Mouse (Mus musculus) c-Kit-positive CD71-positive TER-119-negative erythroid progenitor cells, embryonic 14.5 days (primary cell): ENCODE data around the gene 1700056E22Rik.

Experiments
- DNase-seq: peaks from one replicate; pipeline ENCODE4 v3.0.0-alpha.2; 2013; ENCODE audit warnings: low read depth

The 1700056E22Rik gene

DNA sequence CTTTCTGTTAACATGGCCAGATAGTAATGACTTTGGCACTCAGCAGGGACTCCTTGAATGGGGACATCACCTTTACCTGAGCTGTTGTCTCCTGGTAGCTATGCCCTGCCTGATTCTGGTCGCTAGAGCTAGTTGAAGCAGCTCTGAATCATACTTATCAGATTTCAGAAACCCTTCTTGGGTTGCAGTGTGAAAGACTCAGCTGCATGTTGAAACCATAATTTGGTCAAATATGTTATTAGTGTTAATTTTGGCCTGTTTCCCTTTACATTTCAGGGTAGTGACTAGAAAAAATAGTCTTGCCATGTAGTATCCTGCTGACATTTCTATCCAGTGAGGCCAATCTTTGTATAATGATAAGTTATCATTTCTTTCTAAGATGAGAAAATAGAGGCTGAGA lies 17.2 kb upstream of the 1700056E22Rik start:
- no peak for DNase-seq

DNA sequence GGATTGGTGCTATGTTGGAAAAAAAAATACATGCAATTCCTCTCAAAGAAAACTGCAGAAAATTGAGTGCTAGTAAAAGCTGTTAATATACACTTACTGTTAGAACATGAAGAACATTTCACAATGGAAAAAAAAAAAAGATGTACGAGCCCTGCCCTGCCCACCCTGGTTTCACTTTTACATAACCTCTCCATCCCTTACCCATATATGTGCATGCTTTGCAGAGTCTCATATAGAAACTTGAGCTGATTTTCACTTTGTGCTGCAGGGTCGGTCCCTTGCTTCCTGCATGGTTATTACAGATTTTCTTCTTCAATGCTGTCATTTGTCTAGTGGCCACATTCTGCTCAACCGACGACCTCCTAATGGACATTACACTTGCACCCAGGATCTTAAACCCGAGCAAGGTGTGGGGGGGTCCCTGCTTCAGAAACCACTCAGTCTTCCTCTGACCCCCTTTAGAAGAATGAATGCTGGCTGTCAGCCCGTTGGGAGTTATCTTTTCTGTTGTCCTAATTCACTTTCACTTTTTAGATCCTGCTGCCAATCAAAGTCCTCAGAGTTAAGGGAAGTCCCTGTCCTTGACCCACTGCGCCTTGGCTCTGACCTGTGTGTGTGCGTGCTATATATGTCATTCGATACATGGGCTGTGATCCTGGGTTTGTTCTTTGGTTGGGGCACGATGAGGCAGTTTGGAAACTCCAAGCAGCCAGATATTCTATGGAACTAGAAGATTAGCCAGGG lies 14.7 kb upstream of the 1700056E22Rik start:
- DNase-seq, result no peak

DNA sequence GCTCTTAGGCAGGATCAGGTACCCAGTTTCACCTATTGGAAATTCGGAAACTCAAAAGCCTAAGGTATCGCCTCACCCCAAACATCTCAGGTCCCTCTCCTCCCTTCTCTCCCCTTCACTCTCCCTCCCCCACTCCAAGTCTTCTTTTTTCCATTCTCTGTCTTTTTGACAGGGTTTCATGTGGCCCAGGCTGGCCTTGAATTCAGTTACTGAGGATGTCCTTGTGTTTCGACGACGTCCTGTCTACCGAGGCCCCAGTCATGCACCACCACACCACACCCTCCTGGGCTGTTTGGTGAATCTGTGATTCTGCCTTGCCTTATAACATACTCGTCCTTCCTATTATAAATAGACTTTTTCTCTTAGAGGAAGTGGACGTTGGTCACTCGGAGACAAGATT lies 13.7 kb upstream of the 1700056E22Rik start:
- no peak for DNase-seq

DNA sequence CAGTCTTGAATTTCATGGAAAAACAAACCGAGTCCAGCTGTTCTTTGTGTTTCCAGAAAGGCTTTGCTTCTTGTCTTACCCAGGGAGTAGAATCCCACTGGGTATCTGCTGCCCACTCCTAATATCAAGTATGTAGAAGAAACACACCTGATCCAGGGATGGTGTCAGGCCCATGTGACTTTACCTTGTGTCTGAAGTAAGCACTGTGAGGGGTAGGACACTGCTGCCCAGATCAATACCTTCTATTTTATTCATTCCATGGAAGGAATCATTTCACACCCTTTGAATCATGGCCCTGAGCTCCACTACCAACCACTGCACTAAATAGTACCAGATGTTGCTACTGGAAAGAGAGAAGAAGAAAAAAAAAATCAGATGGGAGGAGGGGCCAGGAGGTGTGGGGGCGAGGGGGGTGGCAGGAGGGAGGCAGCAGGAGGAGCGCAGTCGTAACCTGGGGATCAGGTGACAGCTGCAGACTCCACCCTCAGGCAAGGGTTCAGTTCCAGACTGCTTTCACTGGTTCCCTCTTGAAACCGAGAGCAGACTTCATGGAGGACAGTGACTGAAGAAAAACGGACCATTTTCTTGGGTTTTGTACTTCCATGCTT lies 12.1 kb upstream of the 1700056E22Rik start:
- DNase-seq, result no peak

DNA sequence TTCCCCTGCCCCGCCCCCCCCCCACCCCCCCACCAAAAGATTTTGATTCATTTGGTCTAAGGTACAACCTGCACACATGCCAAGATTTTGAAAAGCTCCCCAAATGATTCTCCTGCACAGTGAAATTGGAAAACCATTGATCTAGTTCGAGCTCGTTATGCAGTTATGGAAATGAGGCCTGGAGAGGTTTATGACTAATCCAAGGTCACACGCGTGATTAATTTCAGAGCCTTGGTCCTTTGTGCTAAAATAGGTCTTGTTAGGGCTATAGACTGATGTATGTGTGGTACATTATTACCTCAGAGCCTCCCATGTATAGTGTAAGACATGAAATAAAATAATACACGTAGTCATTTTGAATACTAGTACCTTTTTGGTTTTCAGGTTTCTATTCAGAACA lies 9.3 kb upstream of the 1700056E22Rik start:
- DNase-seq, result no peak

DNA sequence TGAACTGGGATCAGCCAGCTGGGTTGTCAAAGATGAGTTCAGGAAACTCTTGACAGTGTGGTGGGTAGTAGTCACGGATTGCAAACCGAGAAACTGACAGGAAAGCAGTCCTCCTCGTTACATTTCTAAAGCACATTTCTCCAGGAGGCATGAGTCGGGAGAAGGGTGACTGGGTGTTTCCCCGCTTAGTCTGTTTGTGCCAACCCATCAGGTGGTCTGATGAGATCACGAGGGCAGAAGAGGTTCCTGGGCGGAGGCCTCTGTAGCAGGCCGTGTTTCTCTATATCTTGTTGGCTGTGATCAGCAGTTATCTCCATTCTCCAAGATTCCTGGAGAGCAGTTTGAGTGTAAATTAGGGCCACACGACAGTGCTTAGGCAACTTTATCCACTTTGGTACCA lies 8.6 kb upstream of the 1700056E22Rik start:
- peak; percentile 11 for DNase-seq

DNA sequence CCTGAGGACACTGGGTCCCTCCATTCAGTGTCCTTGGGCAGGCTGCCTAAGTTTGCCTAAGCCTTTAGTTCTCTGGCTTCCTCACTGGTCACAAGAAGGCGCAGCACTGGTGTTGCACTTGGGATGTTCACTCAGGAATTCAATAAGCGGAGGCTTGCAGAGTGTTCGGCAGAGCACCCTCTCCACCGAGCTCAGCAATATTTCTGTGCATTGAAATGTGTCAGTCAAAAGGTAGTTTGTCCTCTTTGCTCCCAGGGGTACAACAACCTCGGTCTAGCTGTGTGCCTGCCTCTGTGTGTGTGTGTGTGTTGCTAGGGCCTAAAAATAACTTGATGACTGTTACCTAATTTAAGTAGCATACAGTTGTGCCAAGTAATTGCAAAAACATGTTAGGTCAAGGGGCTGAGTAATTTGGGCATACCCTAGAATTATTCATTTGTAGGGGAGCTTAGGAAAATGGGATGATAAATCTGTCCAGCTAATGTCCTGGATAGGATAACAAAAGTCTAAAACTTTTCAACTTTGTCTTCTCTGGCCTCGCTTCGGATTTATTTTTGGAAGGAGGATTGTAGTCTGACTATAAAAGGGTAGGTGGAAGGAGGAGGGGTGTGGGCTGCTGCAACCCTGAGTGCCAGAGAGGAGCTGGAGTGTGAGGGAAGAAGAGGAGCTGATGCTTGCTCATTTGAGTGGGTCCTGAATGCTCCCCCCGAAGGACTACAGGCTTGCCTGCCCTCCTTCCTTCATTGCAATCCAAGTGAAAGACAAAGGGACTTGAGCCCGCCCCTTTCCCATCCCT lies 7.9 kb upstream of the 1700056E22Rik start:
- no peak for DNase-seq

DNA sequence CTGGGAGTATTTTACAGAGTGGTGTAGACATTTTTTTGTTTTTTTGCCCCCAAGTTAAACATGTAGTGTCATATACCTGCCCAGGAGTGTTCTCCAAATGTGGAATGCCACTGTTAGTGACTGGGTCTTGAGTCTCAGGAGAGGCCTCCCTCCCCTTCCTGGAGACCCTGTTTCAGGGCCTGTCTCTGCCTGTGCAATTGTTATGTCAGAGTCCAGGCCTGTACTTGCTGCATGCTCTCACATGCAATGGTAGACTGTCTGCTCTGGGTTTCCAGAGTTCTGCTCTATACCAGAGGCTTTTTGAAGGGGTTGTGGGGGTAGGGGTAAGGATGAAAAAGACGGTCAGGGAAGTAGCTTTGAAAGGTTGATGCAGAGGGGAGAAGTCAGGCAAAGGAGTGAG lies 6.8 kb upstream of the 1700056E22Rik start:
- DNase-seq, result no peak

DNA sequence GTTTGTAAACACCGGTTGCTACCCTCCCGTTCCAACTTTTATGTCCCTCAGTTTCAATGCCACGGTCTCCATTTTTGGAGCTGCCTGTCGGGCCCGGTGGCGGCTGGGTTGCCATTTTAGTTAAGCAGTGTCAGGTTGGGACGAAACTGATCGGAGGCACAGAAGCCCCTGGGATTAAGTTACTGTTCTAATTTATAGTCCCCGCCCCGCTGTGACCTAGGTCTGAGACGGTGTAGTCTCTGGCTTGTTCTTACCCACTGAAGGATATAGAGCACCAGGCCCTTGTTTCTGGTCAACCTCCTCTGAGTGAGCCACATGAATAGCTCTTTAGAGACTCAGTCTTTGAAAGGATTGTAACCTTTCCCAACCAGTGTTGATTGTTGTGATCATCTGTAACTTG lies 6.1 kb upstream of the 1700056E22Rik start:
- no peak for DNase-seq

DNA sequence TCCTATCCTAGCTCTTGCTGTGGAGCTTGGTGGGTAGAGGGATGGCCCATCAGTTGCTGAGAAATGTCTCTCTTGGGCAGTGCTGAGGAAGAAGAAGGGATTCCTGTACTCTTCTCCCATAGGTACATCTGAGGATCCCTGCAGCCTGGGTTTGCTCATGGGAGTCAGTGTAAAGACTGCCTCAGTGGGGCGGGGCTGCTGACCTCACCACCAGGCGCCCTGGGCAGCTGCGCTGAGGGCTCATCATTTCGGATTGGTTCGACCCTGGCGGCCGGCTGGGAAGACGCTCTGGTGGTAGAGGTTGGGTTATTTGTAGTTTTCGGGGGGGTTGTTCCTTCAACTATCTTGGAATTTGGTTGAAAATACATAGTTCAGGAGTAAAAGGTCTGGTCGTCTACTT lies 5.2 kb upstream of the 1700056E22Rik start:
- DNase-seq, result no peak

DNA sequence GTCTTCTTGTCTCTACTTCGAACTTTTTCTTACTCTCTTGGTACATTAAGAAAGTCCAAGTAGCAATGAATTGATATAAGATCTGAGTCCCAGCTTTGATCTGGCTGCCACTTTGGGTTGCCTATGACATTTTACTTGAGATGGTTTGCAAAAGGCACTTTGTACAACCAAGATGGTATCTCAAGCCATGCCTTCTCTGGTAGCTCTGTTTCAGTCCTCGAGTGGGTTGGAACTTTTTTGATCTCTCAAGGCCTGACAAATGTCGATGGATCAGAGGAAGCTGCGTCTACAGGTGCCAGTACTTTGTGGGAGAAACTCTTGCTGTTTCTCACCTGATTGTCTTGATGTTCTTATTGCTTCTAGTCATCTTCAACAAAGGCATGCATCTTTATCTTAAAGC lies 3.7 kb upstream of the 1700056E22Rik start:
- no peak for DNase-seq

DNA sequence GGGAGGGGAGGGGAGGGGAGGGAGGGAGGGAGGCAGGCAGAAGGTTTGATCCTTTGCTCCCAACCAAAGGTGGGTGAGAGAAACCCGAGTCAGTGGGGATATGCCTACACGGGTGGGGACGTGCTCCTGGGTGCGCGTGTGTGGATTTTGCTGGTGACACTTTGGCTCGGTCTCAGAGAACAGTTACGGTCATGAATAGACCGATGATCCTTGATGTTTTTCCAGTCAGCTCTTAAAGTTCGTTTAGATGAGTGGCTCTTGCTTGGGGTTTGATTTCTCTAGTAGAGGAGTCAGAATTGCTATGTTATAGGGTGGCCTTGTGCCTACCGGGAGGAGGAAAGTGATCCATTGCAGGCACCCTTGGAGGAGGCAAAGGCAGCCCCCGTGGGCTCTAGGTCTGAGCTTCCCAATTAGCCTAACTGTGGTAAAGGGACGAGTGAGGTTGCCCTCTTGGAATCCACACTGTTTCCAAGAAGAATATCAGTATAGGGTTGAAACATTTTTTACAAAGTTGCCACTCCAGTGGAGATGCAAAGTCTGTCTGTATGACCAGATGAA lies 1.3 kb upstream of the 1700056E22Rik start:
- DNase-seq, result no peak

DNA sequence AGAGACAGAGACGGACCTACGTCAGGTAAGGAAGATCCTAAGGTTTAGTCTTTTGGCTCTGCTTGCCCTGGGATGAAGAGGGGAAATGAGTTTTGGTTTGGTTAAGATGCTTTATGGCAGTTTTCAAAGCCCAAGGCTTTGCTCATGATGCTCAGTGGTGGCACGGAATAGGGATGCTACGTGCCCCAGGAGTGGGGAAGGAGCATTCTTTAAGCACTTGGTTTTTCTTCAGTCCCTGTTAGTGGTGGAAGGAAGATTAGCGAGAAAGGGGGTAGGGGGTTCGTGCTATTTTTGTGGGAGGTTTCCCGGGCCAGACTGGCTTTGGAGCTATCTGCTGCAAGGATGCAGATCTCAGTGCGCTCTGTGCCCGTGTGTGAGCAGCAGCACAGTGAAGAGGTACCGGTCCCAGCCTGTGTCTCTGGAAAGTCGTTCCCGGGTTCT lies 660 bp upstream of the 1700056E22Rik start:
- peak; percentile 17 for DNase-seq

DNA sequence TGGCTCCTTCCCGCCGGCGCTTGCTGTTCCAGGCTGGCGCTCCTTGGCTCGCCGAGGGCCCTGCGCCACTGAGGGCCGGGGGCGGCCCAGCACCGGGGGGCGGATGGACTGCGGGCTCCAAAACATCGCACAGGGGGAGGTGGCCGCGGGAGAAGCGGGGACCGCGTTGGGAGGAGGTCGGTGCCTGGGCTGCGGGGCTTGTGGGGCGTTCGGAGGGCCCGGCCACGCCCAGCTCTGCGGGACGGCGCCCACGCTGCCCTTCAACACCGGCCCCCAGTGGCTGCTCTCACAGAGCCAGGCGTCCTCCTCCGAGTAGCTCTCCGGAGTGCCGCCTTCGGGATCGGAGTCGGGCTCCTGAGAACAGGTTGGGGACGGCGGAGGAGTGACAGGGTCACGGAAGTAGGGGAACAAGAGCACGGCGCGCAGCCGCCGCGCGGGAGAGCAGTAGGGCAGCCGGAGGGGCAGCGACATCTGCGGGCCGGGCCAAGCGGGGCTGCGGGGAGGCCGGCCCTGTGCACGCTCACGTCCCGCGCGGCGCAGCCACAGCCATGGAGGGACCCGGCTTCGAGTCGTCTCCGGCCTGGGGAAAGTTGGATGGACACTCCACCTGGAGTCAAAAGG lies 601 bp downstream of the 1700056E22Rik start:
- peak; percentile 34 for DNase-seq

DNA sequence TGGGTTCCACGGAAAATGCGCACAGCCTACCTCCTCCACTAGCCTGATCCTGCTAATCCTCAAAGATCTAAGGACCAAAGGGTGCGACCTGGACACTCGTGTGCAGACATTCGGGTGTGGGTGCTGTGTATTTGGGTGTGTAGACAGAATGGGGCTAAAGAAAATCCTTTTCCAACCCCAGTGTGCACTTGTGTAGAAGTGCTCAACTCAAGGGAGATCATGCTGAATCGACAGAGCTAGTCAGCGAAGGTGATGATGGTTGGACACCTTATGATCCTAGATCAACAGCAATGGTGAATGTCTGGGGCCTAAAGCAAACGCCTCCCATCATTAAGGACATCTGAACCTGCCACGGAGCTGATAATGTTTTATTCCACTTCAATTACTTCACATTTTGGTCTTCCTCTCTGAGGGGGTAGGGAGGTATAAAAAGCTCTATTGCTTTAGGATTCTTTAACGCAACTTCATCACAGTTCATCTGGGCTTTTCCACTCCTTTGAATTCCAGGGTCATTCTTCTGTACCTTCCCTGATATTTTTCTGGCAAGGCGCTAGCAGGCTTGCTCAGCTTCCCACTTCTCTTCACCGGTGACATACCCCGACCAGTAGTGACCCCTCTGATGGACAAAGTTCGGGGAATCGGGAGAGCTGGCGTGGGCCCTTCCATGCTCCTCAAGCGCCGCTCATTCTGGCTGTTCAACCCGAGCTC lies 1.3 kb downstream of the 1700056E22Rik start:
- DNase-seq, result no peak

DNA sequence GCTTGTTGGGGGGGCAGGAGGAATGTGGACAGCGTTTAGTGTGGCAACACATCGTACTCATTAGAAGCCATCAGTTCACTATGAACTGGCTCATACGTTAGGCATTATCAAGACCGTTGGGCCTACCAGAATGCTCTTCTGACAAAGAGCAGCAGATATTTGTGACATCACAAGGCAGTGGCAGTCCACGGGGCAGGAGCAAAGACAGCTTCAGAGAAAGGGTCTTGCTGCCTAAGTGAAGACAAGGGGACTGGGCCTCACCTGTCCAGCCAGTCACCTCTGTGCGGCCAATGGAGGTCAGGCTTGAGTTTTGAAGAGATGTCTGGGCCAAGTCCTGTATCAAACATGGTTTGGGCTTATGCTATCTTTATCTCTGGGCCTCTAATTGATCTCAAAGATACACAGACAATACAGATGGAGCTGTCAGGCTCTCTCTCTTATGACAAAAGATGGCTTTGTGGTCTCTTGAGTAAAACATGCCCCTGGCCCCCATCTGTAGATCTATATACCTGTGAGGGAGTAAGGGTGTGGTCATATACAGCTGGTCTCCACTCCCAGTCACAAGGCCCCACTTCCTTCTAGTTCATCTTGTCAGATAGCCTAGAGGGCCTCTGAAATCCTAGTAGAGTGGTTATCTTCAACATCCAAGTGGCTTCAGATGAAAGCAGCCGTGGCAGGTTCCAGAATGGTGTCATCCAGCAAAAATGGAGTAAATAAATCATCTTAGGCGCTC lies 3.9 kb downstream of the 1700056E22Rik start:
- no peak for DNase-seq

DNA sequence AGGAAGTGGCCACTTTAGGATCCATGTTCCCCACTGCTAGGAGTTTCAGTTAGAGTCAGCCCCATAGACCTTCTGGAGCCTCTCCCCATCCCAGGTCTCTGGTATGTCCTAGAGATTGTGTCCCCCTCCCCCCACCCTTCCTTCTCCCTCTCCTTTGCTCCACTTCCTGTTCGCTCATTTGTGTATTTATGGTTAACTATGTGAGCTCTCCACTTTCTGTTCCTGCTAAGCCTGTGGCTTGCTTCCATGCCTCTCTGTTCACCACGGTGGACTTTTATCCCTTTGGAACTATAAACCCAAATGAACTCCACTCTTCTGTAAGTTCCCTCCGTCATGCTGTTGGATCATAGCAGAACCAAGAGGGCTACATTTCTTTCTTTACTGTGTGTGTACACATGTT lies 7.1 kb downstream of the 1700056E22Rik start:
- no peak for DNase-seq

DNA sequence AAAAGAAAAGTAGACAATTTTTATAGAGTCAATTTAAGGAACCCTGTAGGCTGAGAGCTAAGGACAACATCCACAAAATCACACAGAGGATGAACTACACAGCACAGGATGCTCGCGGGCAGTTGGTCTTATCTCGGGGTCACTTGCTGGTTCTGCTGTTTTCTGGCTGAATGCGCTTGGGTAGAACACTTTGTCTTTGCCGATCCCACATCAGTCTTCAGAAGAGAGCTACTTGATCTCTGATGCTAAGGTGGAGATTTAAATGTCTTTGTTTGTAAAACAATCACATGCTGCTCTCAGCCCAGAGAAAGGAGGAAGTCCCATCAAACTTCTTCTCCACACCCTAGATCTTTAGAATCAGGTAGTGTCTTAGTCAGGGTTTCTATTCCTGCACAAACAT lies 9.0 kb downstream of the 1700056E22Rik start:
- DNase-seq, result no peak

DNA sequence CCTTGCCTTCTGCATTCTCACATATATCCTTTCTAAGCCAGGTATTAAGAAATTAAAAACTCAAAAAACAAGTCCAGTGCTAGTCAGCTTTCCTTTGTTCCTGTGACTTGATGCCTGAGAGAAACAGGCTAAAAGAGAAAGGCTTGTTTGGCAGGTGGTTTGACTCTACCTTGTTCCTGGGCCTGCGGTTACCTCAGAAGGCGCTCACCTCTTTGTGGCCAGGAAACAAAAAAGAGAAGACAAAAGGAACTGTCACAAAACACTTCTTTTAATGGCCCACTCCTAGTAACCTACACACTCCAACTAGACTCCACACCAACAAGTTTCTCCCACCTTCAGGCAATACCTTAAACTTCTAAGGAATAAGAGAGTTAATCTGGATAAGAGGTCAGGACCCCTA lies 9.5 kb downstream of the 1700056E22Rik start:
- no peak for DNase-seq

DNA sequence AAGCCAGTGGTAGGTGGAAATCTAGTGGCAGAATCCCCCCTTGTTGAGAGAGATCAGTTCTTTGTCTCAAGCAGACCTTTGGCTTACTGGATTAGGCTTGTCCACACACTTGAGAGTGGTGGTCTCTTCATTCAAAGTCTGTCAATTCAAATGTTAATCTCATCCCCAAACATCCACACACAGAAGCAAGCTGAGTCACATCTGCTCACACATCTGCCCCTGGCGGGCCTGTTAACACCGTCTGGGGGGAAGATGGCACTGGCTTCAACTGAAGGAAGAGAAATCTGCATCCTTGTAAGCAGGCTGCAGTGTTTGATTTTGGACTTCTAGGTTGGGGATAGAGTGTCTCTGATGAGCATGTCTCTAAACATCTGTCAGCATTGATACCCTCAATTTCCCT lies 10.1 kb downstream of the 1700056E22Rik start:
- no peak for DNase-seq

DNA sequence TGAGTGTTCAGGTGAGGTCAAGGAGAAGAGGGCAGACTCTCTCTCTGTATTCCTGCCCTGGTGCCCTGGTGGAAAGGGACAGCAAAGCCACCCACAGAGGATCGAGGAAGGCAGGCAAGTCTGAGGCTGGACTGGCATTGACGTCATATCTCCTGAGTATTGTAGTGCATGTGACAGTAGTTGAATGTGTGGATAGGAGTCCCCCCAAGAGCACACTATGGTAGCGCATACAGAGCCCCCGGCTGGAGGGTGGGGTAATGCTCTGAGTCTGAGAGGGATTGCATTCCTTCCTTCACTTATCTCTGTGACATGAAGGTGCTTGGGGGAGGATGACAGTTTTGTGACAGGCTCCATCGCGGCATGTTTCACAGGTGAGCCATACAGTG lies 14.4 kb downstream of the 1700056E22Rik start:
- no peak for DNase-seq
